Mouse (Mus musculus) cerebellum, adult 11-12 months (tissue): ENCODE measurements at regions not wholly inside any gene's neighbourhood (a gene's known extent, or its start where the extent isn't known, plus 50 kb on each side); places are given as distances from the start of the nearest gene placed in this dataset.

Experiments used
- DNase-seq: peaks from one replicate; pipeline ENCODE4 v3.0.0; 2022

GRCm38 (mm10) chr4:89446156-89446716, 135.4 kb upstream of the Cdkn2b start:
- DNase-seq = peak; percentile 47

GRCm38 (mm10) chr4:89445214-89446155, 134.6 kb upstream of the Cdkn2b start:
- peak; percentile 54 for DNase-seq

GRCm38 (mm10) chr4:89442526-89442925, 131.7 kb upstream of the Cdkn2b start:
- DNase-seq = no peak

- DNase-seq = no peak
Measured at GRCm38 (mm10) chr4:89440821-89441220, 130.0 kb upstream of the Cdkn2b start.

DNA sequence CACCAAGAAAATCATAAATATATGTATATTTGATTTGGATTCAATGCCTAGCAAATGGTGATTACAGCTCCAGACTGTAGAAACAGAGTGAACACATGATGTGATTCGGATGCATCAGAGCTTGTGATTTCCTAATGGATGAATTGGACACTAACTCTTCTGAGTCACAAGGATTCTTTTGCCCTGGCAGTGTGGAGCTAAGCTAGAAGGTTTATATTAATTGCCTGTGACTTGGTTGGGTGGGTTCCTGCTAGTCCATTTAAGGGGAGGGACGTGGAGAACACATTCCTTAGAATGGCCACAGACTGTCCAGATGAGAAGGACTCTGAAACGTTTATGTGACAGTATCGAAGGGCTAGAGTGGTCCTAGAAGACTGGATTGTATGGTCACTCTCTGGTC, 129.5 kb upstream of the Cdkn2b start:
- no peak for DNase-seq

GRCm38 (mm10) chr4:89438665-89439064, 127.8 kb upstream of the Cdkn2b start:
- no peak for DNase-seq

DNA sequence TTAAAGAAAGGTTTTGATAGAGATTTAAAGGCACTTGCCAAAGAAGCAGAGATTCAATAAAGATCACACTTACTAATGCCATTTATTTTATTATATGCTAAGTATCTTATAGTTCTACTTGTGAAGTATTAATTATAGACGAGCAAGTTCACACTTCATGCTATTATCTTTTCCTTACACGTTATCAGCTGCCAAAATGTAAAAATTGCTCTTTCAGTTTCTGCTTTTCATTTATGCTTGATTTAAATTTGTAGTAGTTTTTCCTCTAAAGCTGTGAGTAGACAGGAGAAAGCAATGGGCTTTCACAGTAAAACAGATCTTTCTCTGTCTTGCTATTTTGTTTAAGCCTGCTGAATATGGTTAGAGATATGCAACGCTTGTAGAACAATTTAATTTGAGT, 125.9 kb upstream of the Cdkn2b start:
- DNase-seq = no peak

- no peak for DNase-seq
Measured at GRCm38 (mm10) chr4:89434152-89434551, 123.3 kb upstream of the Cdkn2b start.

DNA sequence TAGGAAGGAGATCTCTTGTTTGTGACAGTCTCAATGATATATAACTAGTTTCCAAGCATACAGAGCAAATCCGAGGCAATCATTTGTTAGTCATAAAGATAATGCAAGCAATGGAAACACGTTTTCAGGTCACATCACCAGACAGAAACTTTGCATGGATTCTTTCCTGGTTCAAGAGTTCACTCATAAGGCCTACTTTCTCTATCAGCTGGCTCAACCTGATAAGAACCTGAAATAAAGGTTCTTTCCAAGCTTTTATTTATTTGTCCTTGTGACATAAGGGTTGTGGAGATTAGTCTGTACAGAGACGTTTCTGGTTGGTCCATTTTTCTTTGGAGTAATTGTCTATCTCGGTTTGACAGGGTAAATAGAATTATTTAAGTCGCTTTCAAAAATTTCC, 122.7 kb upstream of the Cdkn2b start:
- DNase-seq = no peak

- DNase-seq = no peak
Measured at GRCm38 (mm10) chr4:89431520-89431919, 120.7 kb upstream of the Cdkn2b start.

DNA sequence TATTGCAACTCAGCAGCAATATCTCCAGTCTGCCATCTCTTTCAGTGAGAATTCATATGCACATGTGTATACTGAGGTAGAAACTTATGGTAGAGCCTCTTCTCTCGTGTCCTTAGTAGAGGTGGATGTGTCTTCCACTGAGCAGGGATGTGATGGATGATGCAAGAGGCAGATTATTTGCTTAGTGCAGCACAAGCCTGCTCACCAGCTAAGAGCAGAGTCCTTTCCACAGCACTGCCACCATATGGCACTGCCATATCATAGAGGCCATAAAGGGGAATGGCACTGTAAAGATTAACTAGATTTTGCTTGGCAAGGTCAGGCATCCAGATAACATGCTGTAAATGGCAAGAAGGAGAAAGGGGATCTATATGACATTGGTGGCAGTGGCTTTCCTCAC, 117.6 kb upstream of the Cdkn2b start:
- DNase-seq = no peak

DNA sequence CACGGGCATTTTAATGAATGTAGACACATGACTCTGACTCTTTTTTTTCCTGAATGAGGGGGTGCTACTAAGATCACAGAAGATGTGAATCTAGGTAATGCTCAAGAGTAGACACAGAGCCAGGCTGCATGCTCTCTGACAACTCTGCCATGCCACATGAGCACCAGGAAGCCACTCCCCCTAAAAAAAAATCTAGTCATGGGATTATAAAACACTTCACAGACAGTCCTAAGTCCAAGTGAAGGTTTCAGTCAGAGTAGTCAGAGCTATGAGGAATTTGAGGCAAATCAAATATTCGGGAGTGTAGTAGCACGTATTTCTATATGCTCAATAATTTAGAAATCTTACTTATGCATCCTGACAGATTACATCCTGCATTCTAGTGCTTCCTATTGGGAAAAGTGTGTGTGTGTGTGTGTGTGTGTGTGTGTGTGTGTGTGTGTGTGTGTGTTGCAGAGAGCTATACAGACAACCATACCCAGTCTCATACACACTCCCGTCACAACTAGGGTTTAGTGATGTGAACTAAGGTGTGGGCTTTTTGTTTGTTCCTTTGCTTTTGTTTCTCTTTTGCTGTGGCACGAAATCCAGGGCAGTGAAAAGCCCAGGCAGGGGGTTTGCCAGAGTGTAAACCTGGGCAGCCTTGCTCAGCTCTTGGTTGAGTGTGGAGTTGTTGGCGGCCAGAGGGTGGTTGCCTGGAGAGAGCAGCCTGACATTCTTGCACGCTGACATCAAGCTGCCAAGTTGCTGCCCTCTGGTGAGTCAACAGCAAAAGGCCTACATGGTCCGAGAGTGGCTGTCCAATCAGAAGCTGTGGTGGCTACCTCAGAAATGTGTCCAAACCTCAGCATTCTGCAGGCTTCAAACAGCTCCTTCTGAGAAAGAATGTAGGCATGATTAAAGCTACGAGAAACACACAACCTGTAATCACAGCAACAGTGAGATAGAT, 116.8 kb upstream of the Cdkn2b start:
- DNase-seq = peak; percentile 20

GRCm38 (mm10) chr4:89425916-89426315, 115.1 kb upstream of the Cdkn2b start:
- DNase-seq = no peak

- DNase-seq = no peak
Measured at GRCm38 (mm10) chr4:89421694-89422354, 111.0 kb upstream of the Cdkn2b start.

DNA sequence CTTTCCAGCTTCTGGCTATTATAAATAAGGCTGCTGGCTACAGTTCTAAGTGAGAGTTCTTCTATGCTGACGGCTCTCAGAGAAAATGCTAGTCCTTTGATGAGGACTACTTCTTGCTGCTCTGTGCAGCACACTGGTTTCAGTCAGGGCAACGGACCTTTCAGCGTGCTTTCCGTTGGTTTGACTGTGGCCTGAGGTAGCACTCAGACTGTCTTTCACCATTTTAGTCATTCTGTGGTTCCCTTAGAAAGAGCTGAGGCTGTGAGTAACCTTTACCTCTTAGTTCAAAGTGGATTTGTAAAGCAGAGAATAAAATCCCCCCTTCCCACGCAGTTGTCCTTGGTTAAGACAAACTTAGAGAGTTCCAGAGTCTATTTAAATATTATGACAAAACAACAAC, 110.0 kb upstream of the Cdkn2b start:
- DNase-seq = no peak

DNA sequence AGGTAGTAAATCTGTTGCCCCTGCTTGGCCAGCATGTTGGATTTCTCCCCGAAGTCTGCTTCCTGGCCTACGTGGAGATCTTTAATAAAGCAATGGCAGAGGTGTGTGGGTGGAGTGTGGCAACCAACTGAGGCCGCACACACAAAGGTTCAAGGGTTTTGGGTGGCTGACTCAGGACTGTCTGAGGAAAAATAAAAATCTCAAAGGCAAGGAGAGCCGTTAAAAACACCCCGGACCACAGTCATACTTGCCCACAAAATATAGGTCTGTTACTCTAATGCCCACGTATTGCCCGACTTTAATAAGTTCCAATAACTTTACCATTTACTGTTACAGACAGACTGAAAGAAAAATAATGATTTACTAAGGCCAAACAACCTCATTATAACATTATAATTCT, 108.7 kb upstream of the Cdkn2b start:
- DNase-seq = no peak

GRCm38 (mm10) chr4:89405624-89406167, 94.9 kb upstream of the Cdkn2b start:
- DNase-seq = no peak

DNA sequence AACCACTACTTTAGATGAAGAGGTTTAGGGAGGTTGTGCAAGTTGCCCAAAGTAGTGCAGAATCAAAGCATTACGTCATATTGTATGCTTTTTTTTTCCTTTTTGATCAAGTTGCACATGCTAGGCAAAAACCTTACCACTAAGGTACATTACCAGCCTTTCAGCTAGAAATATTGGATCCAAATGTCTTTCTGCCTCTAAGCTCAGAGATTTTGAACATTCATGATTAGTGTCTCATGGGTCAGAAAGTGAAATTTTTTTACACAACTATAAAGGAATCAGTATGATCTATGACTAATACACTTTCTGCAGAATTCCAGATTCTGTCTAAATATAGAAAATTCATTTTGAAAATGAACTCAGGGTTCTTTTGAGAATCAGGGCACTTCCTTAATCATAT, 92.3 kb upstream of the Cdkn2b start:
- DNase-seq = no peak

- DNase-seq = no peak
Measured at GRCm38 (mm10) chr4:89402324-89402723, 91.5 kb upstream of the Cdkn2b start.

GRCm38 (mm10) chr4:89401696-89402095, 90.9 kb upstream of the Cdkn2b start:
- DNase-seq = no peak

DNA sequence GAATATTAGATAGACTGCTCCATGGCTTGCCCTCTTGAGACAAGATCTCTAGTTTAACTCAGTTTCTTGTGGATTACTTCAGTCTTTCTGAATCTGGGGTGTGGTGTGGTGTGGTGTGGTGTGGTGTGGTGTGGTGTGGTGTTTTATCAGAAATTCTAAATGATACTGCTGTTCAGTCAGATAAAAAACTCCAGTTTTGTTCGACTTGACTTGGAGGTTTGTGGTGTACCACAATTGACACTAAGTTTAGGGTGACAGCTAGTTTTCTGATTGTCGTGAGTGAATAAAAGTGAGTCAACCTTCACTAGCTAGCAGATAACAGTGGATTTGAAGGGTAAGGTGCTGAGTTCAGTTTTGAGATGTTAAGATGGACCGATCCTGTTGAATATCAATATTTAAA, 89.5 kb upstream of the Cdkn2b start:
- DNase-seq = no peak

DNA sequence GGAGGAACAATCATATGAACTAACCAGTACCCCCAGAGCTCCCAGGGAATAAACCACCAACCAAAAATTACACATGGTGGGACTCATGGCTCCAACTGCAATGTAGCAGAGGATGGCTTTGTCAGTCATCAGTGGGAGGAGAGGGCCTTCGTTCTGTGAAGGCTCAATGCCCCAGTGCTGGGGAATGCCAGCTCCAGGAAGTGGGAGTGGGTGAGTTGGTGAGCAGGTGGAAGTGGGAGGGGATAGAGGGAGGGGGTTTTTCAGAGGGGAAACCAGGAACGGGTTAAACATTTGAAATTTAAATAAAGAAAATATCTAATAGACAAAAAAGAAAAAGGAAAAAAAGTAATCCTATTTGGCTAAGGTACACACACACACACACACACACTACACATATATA, 88.4 kb upstream of the Cdkn2b start:
- DNase-seq = no peak

GRCm38 (mm10) chr4:89396020-89396419, 85.2 kb upstream of the Cdkn2b start:
- DNase-seq = peak; percentile 41
